Comparison of ENCODE assay signal across 18 mouse cellular contexts in the genomic region with DNA sequence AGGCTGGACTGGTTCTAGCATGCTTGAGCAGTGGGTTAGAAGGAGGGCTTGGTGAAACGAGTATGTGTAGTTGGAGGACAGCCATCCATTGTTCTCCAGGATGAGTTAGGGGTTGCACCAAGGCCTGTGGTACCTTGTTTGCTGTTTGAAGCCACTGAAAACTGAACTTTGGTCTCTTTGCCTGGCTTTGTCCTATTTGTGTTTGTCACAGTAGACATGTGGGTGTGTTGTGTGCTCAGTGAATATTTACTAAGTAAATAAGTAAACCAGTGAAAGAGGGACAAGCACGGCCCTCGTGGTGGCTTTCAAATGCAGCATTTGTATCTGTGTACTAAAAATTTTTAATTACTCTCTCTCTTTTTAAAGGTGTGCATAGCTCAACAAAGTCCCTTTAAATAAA.
DNase-seq lines count a peak whose midpoint lies in the region; ATAC-seq and TF ChIP-seq lines count a peak whose summit lies in the region.
"Had no signal": no experiment of that assay in that cellular context is flagged by ENCODE, and none has a peak within 500 bp of the region (broad histone marks: within the 10 kb centered on the region; RNA-seq: fewer than 3 reads in every experiment).

No protein-coding gene starts in this region.

- H3K4me3 ChIP-seq in kidney, adult 2 months (ENCODE audit: insufficient read depth, low read depth, low read length) = no peak overlapping the region
- H3K4me3 ChIP-seq in liver, embryonic 15.5 days (replicated peaks) = no peak overlapping the region
- H3K4me3 ChIP-seq: embryonic facial prominence, embryonic 15.5 days; forebrain, embryonic 15.5 days; midbrain, embryonic 12.5 days had no signal

- no peaks in the 10 kb centered on the region for H3K9me3 ChIP-seq in liver, embryonic 15.5 days (replicated peaks)
- H3K9me3 ChIP-seq: embryonic facial prominence, embryonic 15.5 days; forebrain, embryonic 15.5 days; midbrain, embryonic 12.5 days had no signal

- peak; percentile 74 for DNase-seq in kidney, adult 2 months
- DNase-seq in kidney, adult 8-10 months = peak; percentile 17 to 32
- peak; percentile 24 to 34 for DNase-seq in kidney, postnatal 36 days
- DNase-seq in lung, postnatal 25 days (ENCODE audit: low spot score) = no peak
- DNase-seq: adrenal gland, postnatal 10 days; cerebellum, adult 8-10 months; gastrocnemius, postnatal 25 days; lung, adult 18-20 months; lung, postnatal 10 days had no signal

- WGBS in kidney, adult 2 months = 24% methylated on average over 3 of the region's 3 CpGs
- 42% methylated on average over 3 of the region's 3 CpGs for WGBS in liver, embryonic 15.5 days (ENCODE audit: insufficient replicate concordance)

- peaks cover 3% of the 10 kb centered on the region; the same call in 1 of the 2 replicates for H3K4me1 ChIP-seq in kidney, adult 2 months (ENCODE audit: control insufficient read depth, insufficient read depth, low read length)
- no peaks in the 10 kb centered on the region; the same call in 1 of the 2 replicates for H3K4me1 ChIP-seq in liver, embryonic 15.5 days (replicated peaks)
- H3K4me1 ChIP-seq: embryonic facial prominence, embryonic 15.5 days; midbrain, embryonic 12.5 days had no signal

- H3K4me2 ChIP-seq in liver, embryonic 15.5 days = no peak overlapping the region
- H3K4me2 ChIP-seq: embryonic facial prominence, embryonic 15.5 days; forebrain, embryonic 15.5 days; hindbrain, embryonic 14.5 days; midbrain, embryonic 12.5 days had no signal

- no peak for TF ChIP-seq CTCF in kidney, adult 2 months (conservative IDR thresholded peaks at IDR 0.05; ENCODE audit: insufficient read depth, insufficient read length, low read depth, low read length)

- no peak for TF ChIP-seq POLR2A in kidney, adult 2 months (IDR thresholded peaks at IDR 0.05; ENCODE audit: low read depth, low read length)

- peak; percentile 73 for ATAC-seq in liver, embryonic 15.5 days (ENCODE audit: insufficient read depth)
- ATAC-seq in megakaryocyte, adult 5-6 weeks (ENCODE audit: poor library complexity, severe bottlenecking) = no peak
- ATAC-seq in cerebellum, adult (ENCODE audit: insufficient number of reproducible peaks, low FRiP score, low TSS enrichment) = no peak
- ATAC-seq: activated CD4-positive, CD25-positive, alpha-beta regulatory T cell, adult 4 months; forebrain, embryonic 15.5 days; inflammation-experienced regulatory T-cells, adult 6 months had no signal

- H3K27ac ChIP-seq in kidney, adult 2 months (ENCODE audit: insufficient read depth, low read depth, low read length) = 0 out of 2 replicates have a peak overlapping the region, but pooled peaks have one; percentile 1
- 0 out of 2 replicates have a peak overlapping the region, but pooled peaks have one; percentile 34 for H3K27ac ChIP-seq in liver, embryonic 15.5 days (replicated peaks)
- H3K27ac ChIP-seq: embryonic facial prominence, embryonic 15.5 days; forebrain, embryonic 15.5 days; hindbrain, embryonic 14.5 days; midbrain, embryonic 12.5 days had no signal

- H3K27me3 ChIP-seq in kidney, adult 2 months (replicated peaks; ENCODE audit: control insufficient read depth, insufficient read depth, low read length) = no peaks in the 10 kb centered on the region
- no peaks in the 10 kb centered on the region for H3K27me3 ChIP-seq in liver, embryonic 15.5 days
- H3K27me3 ChIP-seq: embryonic facial prominence, embryonic 15.5 days; forebrain, embryonic 15.5 days; midbrain, embryonic 12.5 days had no signal

- no peaks in the 10 kb centered on the region for H3K36me3 ChIP-seq in kidney, adult 2 months (ENCODE audit: control insufficient read depth, insufficient read depth, low read length)
- no peaks in the 10 kb centered on the region for H3K36me3 ChIP-seq in liver, embryonic 15.5 days (replicated peaks)
- H3K36me3 ChIP-seq: embryonic facial prominence, embryonic 15.5 days; forebrain, embryonic 15.5 days; midbrain, embryonic 12.5 days had no signal

- H3K9ac ChIP-seq in liver, embryonic 15.5 days = no peak overlapping the region
- H3K9ac ChIP-seq: embryonic facial prominence, embryonic 15.5 days; forebrain, embryonic 15.5 days; hindbrain, embryonic 14.5 days; midbrain, embryonic 12.5 days had no signal
